Mouse (Mus musculus) mesoderm, embryonic 11.5 days (tissue): ENCODE data around the gene Cyp2a5.
"Not testable (repeated sequence)": the region's sequence is repeated elsewhere in the genome, so short reads cannot be mapped to it uniquely, and the experiment has no call there.

Source experiments
- DNase-seq: peaks from one replicate; pipeline ENCODE4 v3.0.0-alpha.2; 2012; ENCODE audit warnings: low read depth, low spot score

Gene Cyp2a5

DNA sequence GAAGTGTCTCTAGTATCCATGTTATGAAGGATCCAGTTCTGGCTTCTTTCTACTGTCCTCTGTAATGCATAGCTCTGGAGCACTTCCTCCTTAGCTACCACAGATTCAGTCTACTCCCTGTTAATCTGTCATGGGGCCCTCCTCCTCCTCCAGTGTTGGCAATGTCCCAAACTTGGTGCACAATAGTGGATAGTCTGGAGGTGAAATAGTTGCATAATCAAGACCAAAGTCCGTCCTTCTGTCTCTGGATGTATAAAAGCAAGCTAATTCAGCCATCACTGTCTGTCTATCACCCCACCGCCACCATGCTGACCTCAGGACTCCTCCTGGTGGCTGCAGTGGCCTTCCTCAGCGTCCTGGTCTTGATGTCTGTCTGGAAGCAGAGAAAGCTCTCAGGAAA is at the start of gene Cyp2a5:
TSS of gene Cyp2a5 (plus strand) at position 247 of the 400 bp plus-strand sequence.
- not testable (repeated sequence) for DNase-seq

DNA sequence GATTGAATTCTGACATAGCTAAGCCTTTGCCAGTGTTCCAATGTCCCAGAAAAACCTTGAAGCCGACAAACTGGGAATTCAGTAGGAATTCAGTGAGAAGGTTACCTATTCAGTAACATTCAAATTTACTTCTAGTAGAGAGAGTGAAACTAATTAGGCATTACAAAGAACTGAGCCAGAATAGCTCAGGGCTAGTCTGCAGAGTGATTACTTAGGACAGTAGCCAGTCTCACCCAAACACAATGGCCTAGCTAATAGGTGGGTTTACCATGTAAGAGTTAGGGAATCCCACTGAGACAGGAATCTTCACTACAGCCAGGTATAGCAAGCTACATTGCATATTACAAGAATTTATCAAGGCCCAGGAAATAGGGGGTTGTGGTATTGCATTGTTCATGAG is 49.1 kb upstream of the Cyp2a5 start:
- not testable (repeated sequence) for DNase-seq

DNA sequence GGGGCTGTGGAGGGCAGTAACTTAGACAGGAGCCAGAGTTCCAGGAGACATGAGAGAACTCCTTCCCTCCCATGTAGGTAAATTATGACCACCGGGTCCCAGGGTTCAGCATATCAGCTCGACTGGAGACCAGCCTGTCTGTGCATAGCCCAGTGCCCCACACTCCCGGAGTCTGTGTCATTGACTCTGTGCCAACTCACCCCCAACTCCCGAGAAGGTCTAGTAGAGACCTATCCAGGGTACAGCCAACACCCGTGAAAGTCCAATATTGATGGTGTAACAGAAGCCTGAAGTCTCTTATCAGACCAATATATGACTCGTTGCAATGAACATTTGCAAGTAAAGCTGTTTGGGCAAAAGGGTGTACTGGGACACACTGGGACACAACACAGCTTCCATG is 45.1 kb upstream of the Cyp2a5 start:
- DNase-seq: no peak

DNA sequence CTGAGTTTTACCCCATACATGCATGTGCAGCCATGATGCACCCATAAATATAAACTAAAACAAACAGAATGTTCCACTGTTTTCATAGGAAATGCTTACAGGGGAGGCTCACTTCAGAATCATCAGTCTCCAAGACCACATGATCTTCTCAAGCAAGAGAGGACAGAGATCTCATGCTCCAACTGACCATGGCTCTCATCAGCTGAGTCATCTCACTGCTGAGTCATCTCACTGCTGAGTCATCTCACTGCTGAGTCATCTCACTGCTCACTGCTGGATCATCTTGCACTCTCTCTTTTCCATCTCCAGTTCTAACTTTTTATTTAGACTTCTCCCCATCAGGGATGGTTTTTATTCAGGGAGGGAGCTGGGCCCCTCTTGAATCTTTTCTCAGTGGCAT is 35.0 kb upstream of the Cyp2a5 start:
- no peak for DNase-seq

DNA sequence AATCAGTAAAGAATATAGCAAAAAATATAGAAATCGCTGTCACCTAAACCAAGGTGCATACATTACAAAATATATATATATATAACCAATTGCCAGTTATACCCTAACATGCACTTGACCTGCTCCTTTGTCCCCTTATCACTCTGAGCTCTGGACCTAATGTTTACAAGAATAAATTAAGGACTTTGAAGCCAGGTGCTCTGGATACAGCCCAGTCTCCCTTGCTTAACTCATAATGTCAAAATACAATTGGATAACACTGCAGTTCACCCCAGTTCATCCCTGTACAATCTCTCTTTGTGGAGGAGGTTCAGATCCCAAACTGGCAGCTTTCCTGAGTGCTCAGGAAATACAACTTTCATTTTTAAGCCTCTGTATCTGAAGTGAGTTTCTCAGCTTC is 34.1 kb upstream of the Cyp2a5 start:
- no peak for DNase-seq

DNA sequence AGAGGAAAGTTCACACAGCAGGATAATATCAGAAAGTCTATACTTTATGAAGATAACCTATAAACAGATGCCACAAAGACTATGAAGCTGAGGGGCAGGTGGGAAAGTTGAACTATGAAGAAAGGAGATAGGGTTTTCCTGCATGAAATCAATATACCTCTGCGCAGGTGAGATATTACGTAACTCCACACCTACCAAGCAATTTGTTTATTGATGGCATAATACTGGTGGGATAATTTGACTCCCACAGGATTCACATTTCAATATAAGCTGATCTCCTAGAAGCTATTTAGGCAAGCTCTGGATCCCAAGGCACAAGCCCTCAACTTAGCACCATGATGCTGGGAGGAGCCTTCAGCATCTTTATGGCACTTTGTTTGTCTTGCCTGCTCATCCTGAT is 26.5 kb upstream of the Cyp2a5 start, which contains the start of gene Cyp2g1:
TSS of gene Cyp2g1 (plus strand) at position 301 of the 400 bp plus-strand sequence.
- DNase-seq: no peak

DNA sequence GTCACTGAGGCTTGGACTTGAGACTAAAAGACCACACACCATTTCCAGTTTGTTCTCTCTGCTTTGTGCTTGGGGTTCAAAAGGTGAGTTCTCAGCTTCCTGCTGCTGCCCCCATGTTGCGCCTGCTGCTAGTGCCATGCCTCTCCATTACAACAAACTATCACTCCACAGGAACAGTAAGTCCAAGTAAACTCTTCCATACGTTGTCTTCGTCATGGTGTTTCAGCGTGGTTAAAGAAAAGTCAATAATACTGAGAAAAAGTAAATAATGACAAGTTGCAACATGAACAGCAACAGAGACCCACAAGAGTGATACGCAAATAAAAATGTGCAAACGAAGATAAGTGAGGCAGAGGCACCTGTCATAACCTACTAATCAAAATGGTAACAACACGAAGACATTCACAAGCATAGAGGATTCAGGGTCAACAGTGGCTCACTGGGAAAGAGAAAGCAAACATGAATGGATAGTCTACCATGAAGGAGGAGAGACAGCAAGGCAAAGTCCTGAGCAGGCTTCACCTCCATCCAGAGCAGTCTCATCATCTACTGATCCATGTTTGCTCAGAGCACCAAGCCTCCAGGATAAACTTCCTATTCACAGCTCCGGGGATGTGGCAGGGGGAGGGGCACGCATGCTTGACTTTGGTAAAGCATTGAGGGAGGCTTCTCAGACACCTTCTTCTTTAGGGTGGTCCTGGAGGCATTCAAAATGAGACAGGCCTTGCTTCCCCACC is 3.4 kb upstream of the Cyp2a5 start:
- DNase-seq: not testable (repeated sequence)

DNA sequence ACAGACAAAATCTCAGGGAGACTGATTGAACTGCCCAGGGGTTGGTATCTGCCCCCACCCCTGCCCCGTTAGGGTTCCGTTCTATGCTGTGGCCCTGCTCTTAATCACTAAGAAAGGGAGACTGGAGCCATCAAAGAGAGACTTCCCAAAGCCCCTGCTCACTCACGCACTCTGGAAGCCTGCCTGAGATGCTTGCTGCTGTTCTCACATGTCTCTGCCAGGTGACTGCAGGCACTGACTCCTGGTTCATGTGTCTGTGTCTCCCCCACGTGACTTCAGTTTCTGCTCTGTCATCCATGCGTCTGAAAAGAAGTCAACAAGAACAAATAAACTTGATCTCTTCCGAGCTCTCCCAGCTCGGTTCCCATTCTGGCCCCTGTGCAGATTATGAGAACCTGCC is 2.4 kb upstream of the Cyp2a5 start:
- DNase-seq: not testable (repeated sequence)

DNA sequence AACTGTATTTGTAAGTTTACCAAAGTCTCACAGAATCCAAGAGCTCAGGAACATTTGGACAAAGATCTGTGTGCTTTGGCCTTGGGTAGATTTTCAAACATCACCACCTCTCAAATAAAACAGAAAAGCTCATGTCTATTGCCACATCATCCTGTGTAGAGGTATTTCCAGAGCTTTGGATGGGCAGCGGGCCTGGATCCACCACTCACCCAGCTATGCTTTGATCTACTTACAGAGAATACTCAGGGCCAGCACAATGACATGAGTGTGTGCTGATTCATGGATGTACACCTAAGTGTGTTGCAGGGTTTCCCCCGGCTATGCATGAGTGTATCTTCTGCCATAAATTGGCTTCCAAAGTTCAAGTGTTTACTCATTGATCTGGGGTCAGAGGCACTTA is 8.3 kb downstream of the Cyp2a5 start:
- not testable (repeated sequence) for DNase-seq

DNA sequence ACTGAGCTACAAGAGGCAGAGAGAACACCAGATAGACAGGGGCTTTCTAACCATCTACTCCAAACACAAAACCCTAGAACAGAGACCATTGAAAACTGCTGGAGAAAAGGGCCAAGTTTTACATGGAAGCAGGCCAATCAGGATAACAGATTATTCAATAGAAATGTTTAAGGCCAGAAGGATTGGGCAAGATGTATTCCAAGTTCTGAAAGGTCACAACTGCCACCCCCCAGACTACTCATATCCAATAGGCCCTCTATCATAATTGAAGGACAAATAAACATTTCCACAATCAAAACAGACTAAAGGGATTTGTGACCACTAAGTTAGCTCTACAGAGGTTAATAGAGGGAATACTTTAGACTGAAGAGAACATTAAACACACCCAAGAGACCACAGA is 15.0 kb downstream of the Cyp2a5 start:
- not testable (repeated sequence) for DNase-seq

DNA sequence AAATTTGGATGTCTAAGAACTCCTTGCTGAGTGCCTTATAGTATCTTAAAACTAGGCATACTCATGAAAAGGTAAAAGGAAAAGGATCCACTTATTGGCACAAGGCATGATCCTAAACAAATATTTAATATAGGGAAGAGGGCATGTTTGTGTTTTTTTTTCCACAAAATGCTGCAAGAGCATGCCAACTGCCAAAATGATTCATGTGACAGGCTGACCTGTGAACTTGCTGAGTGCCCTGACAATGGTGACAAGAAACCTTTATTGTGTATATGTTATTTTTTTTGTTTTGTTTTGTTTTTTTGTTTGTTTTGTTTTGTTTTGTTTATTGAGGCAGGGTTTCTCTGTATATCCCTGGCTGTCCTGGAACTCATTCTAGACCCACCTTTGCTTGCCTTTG is 43.5 kb downstream of the Cyp2a5 start:
- DNase-seq: not testable (repeated sequence)

DNA sequence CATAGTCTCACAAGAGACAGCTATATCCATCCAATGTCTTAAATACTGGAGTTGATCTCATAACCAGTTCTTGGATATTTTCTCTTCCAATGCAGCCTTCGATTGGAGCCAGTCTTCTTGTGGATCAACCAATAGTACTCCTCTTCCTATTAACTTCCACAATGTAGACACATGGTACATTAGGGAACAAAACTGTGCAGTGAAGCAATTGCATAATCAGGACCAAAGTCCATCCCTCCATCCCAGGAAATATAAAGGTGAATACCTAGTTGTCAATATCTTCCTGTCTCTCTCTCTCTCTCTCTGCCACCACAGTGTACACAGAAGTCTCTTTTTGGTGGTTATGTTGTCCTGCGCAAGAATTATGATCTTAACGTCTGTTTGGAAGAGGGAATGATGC is 45.5 kb downstream of the Cyp2a5 start:
- DNase-seq: not testable (repeated sequence)
